Mouse (Mus musculus): ENCODE measurements around the gene BC049730. TPM values are rescaled to one million over a fixed set of nuclear protein-coding genes. Genes with fewer than 3 reads are reported as not detected.

BC049730 gene
- total RNA-seq, 2 experiments from 2014 or later = not detected

DNA sequence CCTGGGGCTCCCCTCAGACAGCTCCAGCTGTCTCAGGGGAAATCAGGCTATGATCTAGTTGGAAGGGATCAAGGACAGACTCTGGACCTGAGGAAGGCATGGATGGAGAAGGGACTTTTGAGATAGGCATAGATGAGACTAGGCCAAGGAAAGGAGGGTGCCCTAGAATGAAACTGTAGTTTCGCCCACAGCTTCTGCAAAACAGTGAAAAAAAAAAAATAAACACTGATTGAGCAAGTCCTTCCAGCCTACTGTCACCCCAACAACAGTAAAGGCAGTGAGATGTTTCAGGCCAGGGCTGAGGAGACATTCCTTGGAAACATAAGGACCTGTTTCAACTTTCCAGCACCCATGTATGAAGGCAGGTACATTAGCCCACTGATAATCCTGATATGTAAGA lies 49.5 kb downstream of the BC049730 start:
- intact Hi-C loops (cut with DNase I) = no loop called here
- DNase-seq (ENCODE audit: low spot score in 2 of 2) = no peak

DNA sequence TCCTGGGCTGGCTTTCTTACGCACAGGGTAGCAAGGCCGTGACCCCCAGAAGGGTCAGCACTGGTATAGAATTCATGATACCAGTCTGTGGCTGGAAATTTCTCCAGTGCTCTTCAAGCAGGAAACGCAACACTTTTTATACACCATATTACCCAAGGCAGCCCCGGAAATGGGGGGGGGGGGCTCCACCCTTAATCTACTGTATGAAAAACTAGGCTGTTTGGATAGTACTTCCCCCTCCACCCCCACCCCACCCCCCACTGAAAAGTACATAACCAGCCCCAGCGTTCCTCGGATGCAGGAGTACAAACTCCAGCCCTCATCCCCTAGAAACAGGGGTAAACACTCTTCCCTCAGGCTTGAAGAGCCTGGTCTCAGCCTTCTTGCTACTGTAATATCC lies 51.2 kb downstream of the BC049730 start, which contains the start of gene Cd177:
Gene Cd177, minus strand, starts transcription at position 101 of the 400 bp plus-strand sequence.
- DNase-seq (ENCODE audit: low spot score in 2 of 2) = no peak
- intact Hi-C loops (cut with DNase I) = no loop called here

DNA sequence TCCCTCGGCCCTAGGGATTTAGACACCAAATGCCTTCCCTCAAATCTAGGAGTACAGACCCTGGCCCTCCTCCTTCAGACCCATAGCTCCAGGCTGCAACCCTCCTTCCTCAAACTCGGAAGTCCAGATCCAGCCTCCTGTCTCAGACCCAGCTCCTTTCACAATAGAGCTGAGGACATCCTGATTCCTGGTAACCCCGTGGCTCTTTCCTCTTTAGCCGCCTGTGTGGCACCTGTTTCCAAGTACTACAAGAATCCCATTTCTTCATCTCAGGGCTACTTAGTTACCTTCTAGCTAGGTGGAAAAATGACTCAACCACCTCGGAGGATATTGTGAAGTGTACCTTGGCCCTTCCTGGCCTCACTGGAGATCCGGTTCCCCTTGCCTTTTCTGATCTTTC lies 52.1 kb downstream of the BC049730 start:
- DNase-seq (ENCODE audit: low spot score in 2 of 2) = no peak
- intact Hi-C loops (cut with DNase I) = no loop called here

DNA sequence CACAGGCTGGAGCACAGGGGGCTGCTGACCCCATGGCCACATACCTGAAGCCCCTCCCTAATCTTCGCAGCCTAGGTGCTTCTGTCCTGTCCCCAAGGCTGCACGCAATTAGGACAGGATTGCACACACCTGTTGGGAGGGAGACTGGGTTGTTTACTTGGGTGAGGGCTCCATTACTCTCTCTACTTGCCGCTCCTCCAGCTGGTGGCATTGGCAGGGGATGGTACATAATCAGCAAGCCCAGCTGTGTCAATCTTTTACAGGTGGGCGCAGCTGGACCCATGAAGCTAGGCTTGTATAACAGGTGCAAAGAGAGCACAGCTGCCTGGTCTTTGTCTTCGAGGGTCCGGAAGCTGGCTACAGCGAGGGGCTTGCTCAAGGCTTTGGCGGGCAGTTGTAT lies 53.5 kb downstream of the BC049730 start:
- intact Hi-C loops (cut with DNase I) = no loop called here
- no peak for DNase-seq (ENCODE audit: low spot score in 2 of 2)

Other genes starting within 250 kb of the BC049730 start
- 1 to 10 TPM in 1 of 2 experiments, under 1 TPM in 1; 0.30 to 1.3 TPM for gene Plaur, start 246.8 kb upstream of the BC049730 start, total RNA-seq (2021)
- gene Cadm4, start 227.2 kb upstream of the BC049730 start, total RNA-seq (2021) = 100 to 1,000 TPM; 282 to 289 TPM
- gene Zfp428, start 202.2 kb upstream of the BC049730 start, total RNA-seq (2021) = 10 to 100 TPM; 53.7 to 53.8 TPM
- gene AC161166.1, start 196.8 kb upstream of the BC049730 start, total RNA-seq (2021) = not detected
- 10 to 100 TPM; 97.0 to 97.6 TPM for gene Irgq, start 178.6 kb upstream of the BC049730 start, total RNA-seq (2021)
- gene Pinlyp, start 163.1 kb upstream of the BC049730 start, total RNA-seq (2021) = not detected
- 10 to 100 TPM; 34.7 to 37.8 TPM for gene Xrcc1, start 163.0 kb upstream of the BC049730 start, total RNA-seq (2021)
- gene Ethe1, start 121.7 kb upstream of the BC049730 start, total RNA-seq (2021) = 10 to 100 TPM in 1 of 2 experiments, 1 to 10 TPM in 1; 9.3 to 11.3 TPM
- 1 to 10 TPM; 6.9 to 7.2 TPM for gene Zfp575, start 121.6 kb upstream of the BC049730 start, total RNA-seq (2021)
- gene Phldb3, start 98.5 kb upstream of the BC049730 start, total RNA-seq (2021) = under 1 TPM in 1 of 2 experiments, not detected in 1; 0.42 TPM
- gene Lypd3, start 72.7 kb upstream of the BC049730 start, total RNA-seq (2021) = under 1 TPM; 0.48 to 0.53 TPM
- not detected for gene Tex101, start 32.6 kb upstream of the BC049730 start, total RNA-seq (2021)
- gene Gm4763, start 17.7 kb downstream of the BC049730 start, total RNA-seq (2021) = not detected
- gene Cd177, start 51.1 kb downstream of the BC049730 start, total RNA-seq (2021) = not detected
- not detected for gene Ceacam10, start 68.0 kb downstream of the BC049730 start, total RNA-seq (2021)
- not detected for gene Gm9844, start 153.0 kb downstream of the BC049730 start, total RNA-seq (2021)
- not detected for gene Lypd4, start 160.7 kb downstream of the BC049730 start, total RNA-seq (2021)
- not detected for gene Dmrtc2, start 160.8 kb downstream of the BC049730 start, total RNA-seq (2021)
- 100 to 1,000 TPM; 421 to 431 TPM for gene Rps19, start 175.1 kb downstream of the BC049730 start, total RNA-seq (2021)
- gene Cd79a, start 188.1 kb downstream of the BC049730 start, total RNA-seq (2021) = under 1 TPM in 1 of 2 experiments, not detected in 1; 0.55 TPM
- 10 to 100 TPM; 80.3 to 89.2 TPM for gene Arhgef1, start 193.7 kb downstream of the BC049730 start, total RNA-seq (2021)
- gene Gm4881, start 235.3 kb downstream of the BC049730 start, total RNA-seq (2021) = not detected

Data from left cerebral cortex, postnatal 14 days (tissue).